Mouse (Mus musculus): ENCODE results near the gene Rhox4d. TPM values are rescaled to one million over a fixed set of nuclear protein-coding genes. Genes with fewer than 3 reads are reported as not detected.

Gene Rhox4d
- polyA plus RNA-seq (2012; rRNA removed; ENCODE audit: low replicate concordance): not detected in 2 replicates

DNA sequence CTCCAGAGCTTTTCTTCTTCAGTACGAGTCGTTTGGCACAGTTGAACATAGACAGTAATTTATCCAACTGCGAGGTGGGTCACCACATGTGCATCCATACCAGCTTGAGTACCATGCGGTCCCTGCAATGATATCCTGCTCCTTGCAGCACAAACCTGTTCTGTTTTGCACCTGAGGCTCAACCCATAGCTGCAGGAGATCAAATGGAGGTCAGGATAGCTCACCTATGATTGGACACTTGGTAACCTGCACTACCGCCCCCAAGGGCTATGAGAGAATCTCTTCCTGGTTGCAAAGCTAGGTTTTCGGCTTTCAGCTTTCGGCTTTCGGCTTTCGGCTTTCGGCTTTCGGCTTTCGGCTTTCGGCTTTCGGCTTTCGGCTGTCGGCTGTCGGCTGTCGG is at the start of gene Rhox4d:
Gene Rhox4d (plus strand): TSS at position 301 of the 400 bp plus-strand sequence.

DNA sequence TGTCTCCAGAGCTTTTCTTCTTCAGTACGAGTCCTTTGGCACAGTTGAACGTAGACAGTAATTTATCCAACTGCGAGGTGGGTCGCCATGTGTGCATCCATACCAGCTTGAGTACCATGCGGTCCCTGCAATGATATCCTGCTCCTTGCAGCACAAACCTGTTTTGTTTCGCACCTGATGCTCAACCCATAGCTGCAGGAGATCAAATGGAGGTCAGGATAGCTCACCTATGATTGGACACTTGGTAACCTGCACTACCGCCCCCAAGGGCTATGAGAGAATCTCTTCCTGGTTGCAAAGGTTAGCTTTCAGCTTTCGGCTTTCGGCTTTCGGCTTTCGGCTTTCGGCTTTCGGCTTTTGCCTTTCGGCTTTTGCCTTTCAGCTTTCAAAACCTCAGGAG is 34.1 kb upstream of the Rhox4d start, which contains the start of gene Rhox4c:
Gene Rhox4c (plus strand): TSS at position 301 of the 400 bp plus-strand sequence.

DNA sequence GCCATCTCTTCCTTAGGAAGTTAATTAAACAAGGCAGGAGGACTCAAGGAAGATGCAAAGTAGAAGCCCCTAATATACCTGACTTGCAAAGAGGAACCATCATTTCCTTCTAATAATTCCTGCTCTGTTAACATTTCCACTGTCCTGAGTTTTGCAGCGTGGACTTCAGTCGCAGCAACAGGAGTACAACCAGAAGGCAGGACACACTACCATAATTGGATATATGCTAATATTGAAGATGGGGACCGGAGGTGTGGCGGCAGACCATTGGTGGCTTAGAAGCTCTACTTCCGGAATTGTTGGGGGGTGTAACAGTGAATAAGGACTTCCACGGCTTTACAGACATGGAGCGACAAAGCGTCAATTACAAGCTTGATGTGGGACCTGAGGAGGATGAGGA is 16.0 kb downstream of the Rhox4d start, which contains the start of gene Rhox2e:
Gene Rhox2e (plus strand): TSS at position 301 of the 400 bp plus-strand sequence.

GRCm38 (mm10) chrX:37541719-37542118 is 27.6 kb downstream of the Rhox4d start, which contains the start of gene Rhox3e:
Gene Rhox3e (plus strand): TSS chrX:37542019.

DNA sequence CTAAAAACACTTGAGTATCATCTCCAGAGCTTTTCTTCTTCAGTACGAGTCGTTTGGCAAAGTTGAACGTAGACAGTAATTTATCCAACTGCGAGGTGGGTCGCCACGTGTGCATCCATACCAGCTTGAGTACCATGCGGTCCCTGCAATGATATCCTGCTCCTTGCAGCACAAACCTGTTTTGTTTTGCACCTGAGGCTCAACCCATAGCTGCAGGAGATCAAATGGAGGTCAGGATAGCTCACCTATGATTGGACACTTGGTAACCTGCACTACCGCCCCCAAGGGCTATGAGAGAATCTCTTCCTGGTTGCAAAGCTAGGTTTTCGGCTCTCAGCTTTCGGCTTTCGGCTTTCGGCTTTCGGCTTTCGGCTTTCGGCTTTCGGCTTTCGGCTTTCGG is 43.0 kb downstream of the Rhox4d start, which contains the start of gene Rhox4e:
Gene Rhox4e (plus strand): TSS at position 301 of the 400 bp plus-strand sequence.

Other genes with a start within 250 kb of the Rhox4d start
- gene Rhox4a, start 249.0 kb upstream of the Rhox4d start, polyA plus RNA-seq (2012; rRNA removed; ENCODE audit: low replicate concordance): not detected in 2 replicates
- gene Rhox3a2, start 134.3 kb upstream of the Rhox4d start, polyA plus RNA-seq (2012; rRNA removed; ENCODE audit: low replicate concordance): not detected in 2 replicates
- not detected in 2 replicates for gene Rhox4a2, start 123.5 kb upstream of the Rhox4d start, polyA plus RNA-seq (2012; rRNA removed; ENCODE audit: low replicate concordance)
- gene Rhox2b, start 102.3 kb upstream of the Rhox4d start, polyA plus RNA-seq (2012; rRNA removed; ENCODE audit: low replicate concordance): not detected in 2 replicates
- gene Rhox4b, start 81.9 kb upstream of the Rhox4d start, polyA plus RNA-seq (2012; rRNA removed; ENCODE audit: low replicate concordance): not detected in 2 replicates
- not detected in 2 replicates for gene Rhox2c, start 60.7 kb upstream of the Rhox4d start, polyA plus RNA-seq (2012; rRNA removed; ENCODE audit: low replicate concordance)
- not detected in 2 replicates for gene Rhox3c, start 55.8 kb upstream of the Rhox4d start, polyA plus RNA-seq (2012; rRNA removed; ENCODE audit: low replicate concordance)
- gene Rhox4c, start 34.0 kb upstream of the Rhox4d start, polyA plus RNA-seq (2012; rRNA removed; ENCODE audit: low replicate concordance): not detected in 2 replicates
- gene Rhox2d, start 20.9 kb upstream of the Rhox4d start, polyA plus RNA-seq (2012; rRNA removed; ENCODE audit: low replicate concordance): not detected in 2 replicates
- not detected in 2 replicates for gene Rhox2e, start 16.1 kb downstream of the Rhox4d start, polyA plus RNA-seq (2012; rRNA removed; ENCODE audit: low replicate concordance)
- gene Rhox3e, start 27.7 kb downstream of the Rhox4d start, polyA plus RNA-seq (2012; rRNA removed; ENCODE audit: low replicate concordance): not detected in 2 replicates
- gene Rhox4e, start 43.1 kb downstream of the Rhox4d start, polyA plus RNA-seq (2012; rRNA removed; ENCODE audit: low replicate concordance): not detected in 2 replicates
- gene Rhox2f, start 57.0 kb downstream of the Rhox4d start, polyA plus RNA-seq (2012; rRNA removed; ENCODE audit: low replicate concordance): not detected in 2 replicates
- gene Rhox3f, start 66.6 kb downstream of the Rhox4d start, polyA plus RNA-seq (2012; rRNA removed; ENCODE audit: low replicate concordance): not detected in 2 replicates
- not detected in 2 replicates for gene Rhox4f, start 93.3 kb downstream of the Rhox4d start, polyA plus RNA-seq (2012; rRNA removed; ENCODE audit: low replicate concordance)
- gene Rhox3g, start 114.3 kb downstream of the Rhox4d start, polyA plus RNA-seq (2012; rRNA removed; ENCODE audit: low replicate concordance): not detected in 2 replicates
- gene Rhox2g, start 129.1 kb downstream of the Rhox4d start, polyA plus RNA-seq (2012; rRNA removed; ENCODE audit: low replicate concordance): not detected in 2 replicates
- not detected in 2 replicates for gene Rhox4g, start 137.0 kb downstream of the Rhox4d start, polyA plus RNA-seq (2012; rRNA removed; ENCODE audit: low replicate concordance)
- gene Rhox3h, start 154.4 kb downstream of the Rhox4d start, polyA plus RNA-seq (2012; rRNA removed; ENCODE audit: low replicate concordance): not detected in 2 replicates
- gene Rhox2h, start 158.9 kb downstream of the Rhox4d start, polyA plus RNA-seq (2012; rRNA removed; ENCODE audit: low replicate concordance): not detected in 2 replicates